Mouse (Mus musculus): ENCODE results near the gene Gm10271. TPM values are rescaled to one million over a fixed set of nuclear protein-coding genes. Genes with fewer than 3 reads are reported as not detected.

The Gm10271 gene
- polyA plus RNA-seq, 1 experiment from 2014 or later, result not detected

DNA sequence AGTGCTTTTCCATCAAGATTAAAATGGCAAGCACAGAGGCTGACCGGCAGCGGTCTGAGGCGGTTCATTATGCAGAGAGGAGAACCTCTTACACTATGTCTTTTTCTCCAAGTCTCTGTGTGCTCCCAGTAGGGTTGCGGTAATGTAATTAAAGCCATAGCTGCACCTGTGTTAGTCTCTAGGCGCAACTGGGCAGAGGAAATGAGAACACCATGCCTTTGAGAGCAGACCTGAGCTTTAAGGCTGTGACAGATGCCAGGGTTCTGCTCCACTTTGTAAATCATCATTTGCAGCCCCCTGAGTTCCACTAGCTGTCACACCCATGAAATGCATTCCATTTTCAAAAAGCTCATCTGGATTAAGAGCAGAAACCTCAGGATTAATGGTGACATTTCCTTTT, 32.3 kb upstream of the Gm10271 start:
- 81% methylated on average over 5 of the region's 5 CpGs for WGBS
- no peak for ATAC-seq (replicated peaks; ENCODE audit: extremely low read depth, insufficient read depth, low FRiP score)

DNA sequence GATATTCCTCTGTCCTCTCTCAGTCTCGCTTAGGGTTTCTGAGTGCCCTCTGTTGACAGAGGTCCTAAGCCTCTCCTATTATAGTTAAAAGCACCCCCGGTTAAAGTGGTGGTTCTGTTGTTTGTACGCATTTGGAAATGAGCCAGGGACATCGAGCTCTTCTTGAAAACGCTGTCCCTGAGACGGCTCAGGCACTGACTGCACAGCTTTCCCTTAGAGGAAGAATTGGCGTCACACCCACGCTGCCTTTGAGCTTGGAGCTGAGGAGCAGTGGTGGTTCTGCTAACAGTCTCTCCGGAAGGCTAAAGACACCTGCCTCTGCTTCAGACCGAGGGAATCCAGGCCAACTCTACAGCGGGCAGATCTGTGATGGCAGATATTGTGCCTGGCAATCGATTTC, 28.6 kb upstream of the Gm10271 start:
- 36% methylated on average over 12 of the region's 12 CpGs for WGBS
- Histone ChIP-seq H3K4me1 (ENCODE audit: control insufficient read depth, insufficient read depth, low read length) (peaks cover 8% of the 10 kb centered on the region), H3K9me3 (replicated peaks; ENCODE audit: control insufficient read depth, low read length) (no peaks in the 10 kb centered on the region), H3K9ac (ENCODE audit: low read length) (peak overlapping the region; percentile 15), H3K27ac (ENCODE audit: low read length) (peak overlapping the region; percentile 66), H3K4me2 (ENCODE audit: low read depth, low read length) (peak overlapping the region; percentile 15; the same call in 1 of the 2 replicates), H3K27me3 (ENCODE audit: control insufficient read depth, insufficient read depth, low read length) (no peaks in the 10 kb centered on the region), H3K36me3 (ENCODE audit: control insufficient read depth, insufficient read depth) (no peaks in the 10 kb centered on the region), H3K4me3 (ENCODE audit: low read length) (no peak overlapping the region)
- 0 out of 2 replicates have a peak, but pooled peaks have one; percentile 29 for ATAC-seq (replicated peaks; ENCODE audit: extremely low read depth, insufficient read depth, low FRiP score)

More for the DNA sequence above, 32.3 kb upstream of the Gm10271 start:
- Histone ChIP-seq H3K9me3 (replicated peaks; ENCODE audit: control insufficient read depth, low read length) (no peaks in the 10 kb centered on the region), H3K4me3 (ENCODE audit: low read length) (no peak overlapping the region), H3K36me3 (ENCODE audit: control insufficient read depth, insufficient read depth) (no peaks in the 10 kb centered on the region), H3K27ac (ENCODE audit: low read length) (no peak overlapping the region), H3K4me2 (ENCODE audit: low read depth, low read length) (no peak overlapping the region), H3K27me3 (ENCODE audit: control insufficient read depth, insufficient read depth, low read length) (no peaks in the 10 kb centered on the region), H3K9ac (ENCODE audit: low read length) (no peak overlapping the region), H3K4me1 (ENCODE audit: control insufficient read depth, insufficient read depth, low read length) (peaks cover 9% of the 10 kb centered on the region; the same call in 1 of the 2 replicates)

DNA sequence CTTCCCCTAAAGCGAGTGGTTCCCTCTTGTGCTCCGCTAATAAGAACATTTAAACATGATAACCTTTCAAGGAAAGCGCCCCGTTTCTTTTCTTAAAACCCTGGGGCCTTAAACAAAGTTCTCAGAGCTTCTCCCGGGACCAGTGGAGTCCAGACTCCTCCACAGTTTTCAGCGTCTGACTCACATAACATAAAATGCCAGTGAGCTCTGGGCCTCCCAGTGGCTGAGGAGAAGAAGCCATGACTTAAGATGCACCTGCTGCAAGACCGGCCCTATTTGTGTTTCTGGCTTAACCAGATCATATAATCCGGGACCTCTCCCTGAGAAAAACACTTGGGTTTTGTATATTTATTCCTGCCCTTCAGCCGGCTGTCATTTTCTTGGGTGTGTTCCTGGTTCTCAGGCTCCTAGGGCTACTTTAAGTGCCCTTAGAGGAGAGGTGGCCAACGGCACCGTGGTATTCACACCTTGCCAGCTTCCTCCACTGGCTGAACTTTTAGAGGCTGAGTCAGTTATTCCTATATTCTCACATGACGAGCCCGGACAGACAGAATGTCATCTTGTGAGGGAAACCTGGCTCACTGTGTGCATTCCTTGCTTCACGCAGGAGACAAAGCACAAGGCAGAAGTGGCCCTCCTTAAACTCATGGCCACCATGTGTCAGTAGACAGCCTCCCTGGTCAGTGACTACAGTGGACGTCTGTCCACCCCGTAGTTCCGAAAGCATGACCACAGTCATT, 26.5 kb upstream of the Gm10271 start:
- Histone ChIP-seq H3K9me3 (replicated peaks; ENCODE audit: control insufficient read depth, low read length) (no peaks in the 10 kb centered on the region), H3K27ac (ENCODE audit: low read length) (no peak overlapping the region), H3K4me1 (ENCODE audit: control insufficient read depth, insufficient read depth, low read length) (peaks cover 11% of the 10 kb centered on the region), H3K4me2 (ENCODE audit: low read depth, low read length) (no peak overlapping the region), H3K27me3 (ENCODE audit: control insufficient read depth, insufficient read depth, low read length) (no peaks in the 10 kb centered on the region), H3K36me3 (ENCODE audit: control insufficient read depth, insufficient read depth) (no peaks in the 10 kb centered on the region), H3K9ac (ENCODE audit: low read length) (no peak overlapping the region), H3K4me3 (ENCODE audit: low read length) (no peak overlapping the region)
- 71% methylated on average over 17 of the region's 17 CpGs for WGBS
- no peak for ATAC-seq (replicated peaks; ENCODE audit: extremely low read depth, insufficient read depth, low FRiP score)

DNA sequence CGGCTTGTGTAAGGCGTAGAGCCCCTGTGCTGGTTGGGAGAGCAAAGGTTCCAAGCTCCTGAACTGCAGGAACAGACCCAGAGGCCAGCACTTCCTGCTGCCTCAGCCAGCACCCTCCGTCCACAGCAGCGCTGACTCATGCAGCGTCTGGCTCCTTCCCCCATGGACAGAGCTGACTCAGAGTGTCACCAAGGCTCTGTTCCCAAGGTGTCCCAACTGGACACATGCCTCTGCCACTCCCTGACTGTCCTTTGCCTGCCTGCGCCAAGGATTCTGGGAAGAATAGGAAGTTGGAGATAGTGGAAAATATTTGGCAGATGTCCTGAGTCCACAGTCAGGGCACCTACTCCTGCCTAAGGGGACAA, 23.8 kb upstream of the Gm10271 start:
- Histone ChIP-seq H3K4me2 (ENCODE audit: low read depth, low read length) (no peak overlapping the region), H3K4me3 (ENCODE audit: low read length) (no peak overlapping the region), H3K27ac (ENCODE audit: low read length) (peak overlapping the region; percentile 71), H3K36me3 (ENCODE audit: control insufficient read depth, insufficient read depth) (no peaks in the 10 kb centered on the region), H3K9me3 (replicated peaks; ENCODE audit: control insufficient read depth, low read length) (no peaks in the 10 kb centered on the region), H3K4me1 (ENCODE audit: control insufficient read depth, insufficient read depth, low read length) (peaks cover 11% of the 10 kb centered on the region), H3K27me3 (ENCODE audit: control insufficient read depth, insufficient read depth, low read length) (no peaks in the 10 kb centered on the region), H3K9ac (ENCODE audit: low read length) (peak overlapping the region; percentile 18)
- peak; percentile 92 for ATAC-seq (replicated peaks; ENCODE audit: extremely low read depth, insufficient read depth, low FRiP score)
- WGBS, result 32% methylated on average over 6 of the region's 6 CpGs

DNA sequence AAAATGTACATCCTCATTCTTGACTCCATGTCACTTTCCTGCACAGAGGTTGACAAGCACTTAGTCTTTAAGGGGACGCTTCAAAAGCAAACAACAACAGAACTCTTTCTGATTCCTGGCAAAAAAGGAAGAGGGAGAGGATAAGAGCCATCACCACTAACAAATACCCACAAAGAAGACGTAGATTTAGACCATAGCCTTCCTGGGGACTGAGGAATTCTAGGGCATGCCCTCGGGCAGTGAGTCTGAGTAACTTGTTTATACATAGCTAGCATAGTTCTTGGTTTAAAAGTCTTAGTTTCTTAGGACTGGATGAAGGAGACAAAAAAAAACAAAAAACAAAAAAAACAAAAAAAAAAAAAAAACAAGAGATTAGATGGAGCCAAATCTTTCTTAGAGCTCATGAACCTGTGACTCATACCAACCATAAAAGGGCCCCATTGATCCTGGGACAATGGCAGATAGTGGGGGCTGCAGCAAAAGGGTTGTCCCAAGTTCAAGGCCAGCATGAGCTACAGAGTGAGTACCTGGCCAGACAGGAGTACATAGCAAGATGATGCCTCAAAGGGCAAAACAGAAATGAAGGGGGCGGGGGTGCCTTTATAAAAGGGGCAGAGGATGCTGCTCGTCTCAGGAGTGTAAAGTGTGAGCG, 23.3 kb upstream of the Gm10271 start:
- 68% methylated on average over 6 of the region's 6 CpGs for WGBS
- H3K9ac ChIP-seq (ENCODE audit: low read length), result peak overlapping the region; percentile 18
- H3K36me3 ChIP-seq (ENCODE audit: control insufficient read depth, insufficient read depth), result no peaks in the 10 kb centered on the region
- peaks cover 11% of the 10 kb centered on the region for H3K4me1 ChIP-seq (ENCODE audit: control insufficient read depth, insufficient read depth, low read length)
- ATAC-seq (replicated peaks; ENCODE audit: extremely low read depth, insufficient read depth, low FRiP score), result no peak
- no peak overlapping the region for H3K4me2 ChIP-seq (ENCODE audit: low read depth, low read length)
- H3K27me3 ChIP-seq (ENCODE audit: control insufficient read depth, insufficient read depth, low read length), result no peaks in the 10 kb centered on the region
- H3K4me3 ChIP-seq (ENCODE audit: low read length), result no peak overlapping the region
- no peaks in the 10 kb centered on the region for H3K9me3 ChIP-seq (replicated peaks; ENCODE audit: control insufficient read depth, low read length)
- peak overlapping the region; percentile 71 for H3K27ac ChIP-seq (ENCODE audit: low read length)

DNA sequence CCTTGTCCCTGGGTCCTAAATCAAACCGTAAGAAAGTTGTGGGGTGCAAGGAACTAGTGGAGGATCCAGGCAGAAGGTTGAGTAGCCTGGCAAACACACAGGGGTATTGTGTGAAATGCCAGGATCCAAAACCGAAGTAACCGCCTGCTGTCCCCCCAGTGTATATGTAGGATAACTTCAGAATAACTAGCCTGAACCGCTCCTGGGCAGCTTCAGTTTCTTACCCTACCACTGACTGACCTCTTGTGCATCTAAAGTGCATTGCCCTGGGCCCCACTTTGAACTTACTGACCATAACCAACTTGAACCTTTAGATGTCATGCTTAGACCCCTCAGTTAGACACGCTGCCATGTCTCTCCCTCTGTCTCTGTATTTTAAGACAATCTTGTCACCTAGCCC, 22.8 kb upstream of the Gm10271 start:
- no peaks in the 10 kb centered on the region for H3K27me3 ChIP-seq (ENCODE audit: control insufficient read depth, insufficient read depth, low read length)
- no peaks in the 10 kb centered on the region for H3K36me3 ChIP-seq (ENCODE audit: control insufficient read depth, insufficient read depth)
- H3K4me2 ChIP-seq (ENCODE audit: low read depth, low read length), result no peak overlapping the region
- H3K4me3 ChIP-seq (ENCODE audit: low read length), result no peak overlapping the region
- H3K9me3 ChIP-seq (replicated peaks; ENCODE audit: control insufficient read depth, low read length), result no peaks in the 10 kb centered on the region
- 81% methylated on average over 5 of the region's 5 CpGs for WGBS
- H3K27ac ChIP-seq (ENCODE audit: low read length), result no peak overlapping the region
- H3K4me1 ChIP-seq (ENCODE audit: control insufficient read depth, insufficient read depth, low read length), result peaks cover 9% of the 10 kb centered on the region
- H3K9ac ChIP-seq (ENCODE audit: low read length), result no peak overlapping the region
- ATAC-seq (replicated peaks; ENCODE audit: extremely low read depth, insufficient read depth, low FRiP score), result no peak

DNA sequence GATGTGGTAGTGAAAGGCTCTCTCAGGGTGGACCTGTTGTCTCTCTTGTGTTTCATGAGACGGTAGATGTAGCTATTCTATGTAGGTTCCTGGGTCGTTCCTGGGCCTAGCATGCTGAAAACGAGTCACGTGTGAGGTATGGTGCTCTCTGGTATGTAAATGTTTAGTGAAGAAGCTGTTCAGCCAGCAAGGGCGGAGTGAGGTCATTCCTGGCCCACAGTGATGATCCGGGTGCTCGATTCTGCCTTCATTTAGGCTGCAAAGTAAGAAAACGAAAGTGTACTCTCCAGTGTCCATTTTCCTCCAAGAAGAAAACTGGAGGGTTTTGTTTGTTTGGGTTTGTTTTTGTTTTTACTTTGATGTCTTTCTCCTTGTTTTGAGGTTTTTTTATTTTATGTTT, 21.6 kb upstream of the Gm10271 start:
- H3K27ac ChIP-seq (ENCODE audit: low read length), result no peak overlapping the region
- H3K4me2 ChIP-seq (ENCODE audit: low read depth, low read length), result no peak overlapping the region
- H3K36me3 ChIP-seq (ENCODE audit: control insufficient read depth, insufficient read depth), result no peaks in the 10 kb centered on the region
- H3K4me3 ChIP-seq (ENCODE audit: low read length), result no peak overlapping the region
- H3K9me3 ChIP-seq (replicated peaks; ENCODE audit: control insufficient read depth, low read length), result no peaks in the 10 kb centered on the region
- no peak overlapping the region for H3K9ac ChIP-seq (ENCODE audit: low read length)
- no peaks in the 10 kb centered on the region for H3K27me3 ChIP-seq (ENCODE audit: control insufficient read depth, insufficient read depth, low read length)
- 83% methylated on average over 8 of the region's 8 CpGs for WGBS
- H3K4me1 ChIP-seq (ENCODE audit: control insufficient read depth, insufficient read depth, low read length), result peaks cover 9% of the 10 kb centered on the region
- ATAC-seq (replicated peaks; ENCODE audit: extremely low read depth, insufficient read depth, low FRiP score), result no peak

DNA sequence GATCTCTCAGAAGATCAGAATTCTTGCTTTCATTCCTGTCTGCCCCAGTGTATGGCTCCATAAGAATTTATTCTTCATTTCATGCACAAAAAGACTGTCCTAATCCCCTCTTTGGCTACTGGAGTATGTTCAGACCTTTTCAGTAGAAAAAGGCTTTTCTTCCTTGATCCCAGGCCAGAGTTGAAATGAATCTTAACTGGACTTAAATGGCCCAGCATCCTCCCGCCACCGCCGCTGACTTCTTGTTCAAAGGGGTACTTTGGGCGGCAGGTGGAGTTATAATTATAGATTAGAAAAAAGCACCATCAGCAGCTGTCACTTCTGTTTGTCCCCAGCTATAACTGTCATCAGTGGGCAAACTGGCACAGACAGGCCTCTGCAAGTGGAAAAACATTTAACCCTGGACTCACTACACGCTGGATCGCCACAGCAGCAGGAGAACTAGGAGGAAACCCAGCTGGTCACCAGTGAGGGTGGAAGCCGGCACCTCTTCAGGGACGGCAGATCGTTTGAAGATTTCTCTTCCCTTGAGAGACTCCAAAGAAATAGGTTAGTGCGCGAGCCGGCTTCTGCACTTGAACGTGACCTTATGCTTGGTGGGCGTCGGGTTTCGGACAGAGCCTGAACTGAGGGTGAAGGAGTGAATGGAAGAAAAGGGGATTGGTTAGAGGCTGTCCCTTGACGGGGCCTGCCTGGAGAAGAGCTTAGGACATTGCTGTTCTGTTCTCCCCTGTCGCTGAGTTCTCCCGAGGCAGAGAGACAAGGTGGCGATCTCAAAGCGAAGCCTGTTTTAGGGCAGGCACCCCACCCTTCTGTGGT, 14.1 kb upstream of the Gm10271 start, which contains the start of gene Best3:
TSS of gene Best3 (plus strand) at position 51 of the 819 bp plus-strand sequence.
- Histone ChIP-seq H3K9ac (ENCODE audit: low read length) (peak within 1 kb of the TSS; percentile 52), H3K9me3 (replicated peaks; ENCODE audit: control insufficient read depth, low read length) (no peaks in the 10 kb centered on the region), H3K4me3 (ENCODE audit: low read length) (peak within 1 kb of the TSS; percentile 30), H3K27me3 (ENCODE audit: control insufficient read depth, insufficient read depth, low read length) (no peaks in the 10 kb centered on the region), H3K4me2 (ENCODE audit: low read depth, low read length) (peak within 1 kb of the TSS; percentile 46), H3K4me1 (ENCODE audit: control insufficient read depth, insufficient read depth, low read length) (peaks cover 10% of the 10 kb centered on the region), H3K36me3 (ENCODE audit: control insufficient read depth, insufficient read depth) (no peaks in the 10 kb centered on the region), H3K27ac (ENCODE audit: low read length) (no peak within 1 kb of the TSS)
- no peak for ATAC-seq (replicated peaks; ENCODE audit: extremely low read depth, insufficient read depth, low FRiP score)
- 42% methylated on average over 21 of the region's 21 CpGs for WGBS

Measured in heart, embryonic 16.5 days (tissue).